Mouse (Mus musculus) kidney, adult 2 months (tissue): ENCODE data around the gene Galnt14. TPM values are rescaled to one million over a fixed set of nuclear protein-coding genes. Genes with fewer than 3 reads are reported as not detected.

ENCODE experiments used
- DNase-seq: peaks from one replicate; pipeline ENCODE4 v3.0.0; 2021
- H3K27ac ChIP-seq: fragments of 200-500 bp; 2 replicates; pipeline ENCODE4 v1.5.1; 2012; ENCODE audit warnings: low read depth, low read length, control low read depth, inconsistent platforms; ENCODE audit not compliant: insufficient read depth
- H3K27me3 ChIP-seq: fragments of 200-500 bp; replicated peaks from 2 replicates; pipeline ENCODE4 v1.6.1; 2012; ENCODE audit warnings: mild to moderate bottlenecking, moderate library complexity, low read length, inconsistent platforms; ENCODE audit not compliant: control insufficient read depth, insufficient read depth
- H3K36me3 ChIP-seq: fragments of 200-500 bp; 2 replicates; pipeline ENCODE4 v1.6.1; 2012; ENCODE audit warnings: mild to moderate bottlenecking, moderate library complexity, low read length, inconsistent platforms; ENCODE audit not compliant: control insufficient read depth, insufficient read depth
- H3K4me1 ChIP-seq: fragments of 200-500 bp; 2 replicates; pipeline ENCODE4 v1.6.1; 2011; ENCODE audit warnings: low read length; ENCODE audit not compliant: control insufficient read depth, insufficient read depth
- H3K4me3 ChIP-seq: fragments of 200-500 bp; 2 replicates; pipeline ENCODE4 v1.5.1; 2011; ENCODE audit warnings: mild to moderate bottlenecking, low read depth, low read length, control low read depth; ENCODE audit not compliant: insufficient read depth
- CTCF ChIP-seq: fragments of 200-500 bp; conservative IDR thresholded peaks from 2 replicates; pipeline ENCODE4 v1.5.1; 2011; ENCODE audit warnings: low read depth, mild to moderate bottlenecking, control low read depth, low read length, moderate library complexity, mixed read lengths; ENCODE audit not compliant: insufficient read depth, insufficient read length
- POLR2A ChIP-seq: fragments of 200-500 bp; IDR thresholded peaks from one replicate; pipeline ENCODE4 v1.6.1; 2011; ENCODE audit warnings: low read depth, low read length, control low read depth
- WGBS: fragments of 180-500 bp; shearing (Covaris S2); methylation state at CpG from one replicate; pipeline ENCODE4 v1.1.7; 2018; 5-methylcytosine and 5-hydroxymethylcytosine counted together
- polyA plus RNA-seq: library from polyadenylated mRNA; depleted of rRNA; stranded (reverse); fragments of >200 nt; gene quantifications from 2 replicates; pipeline ENCODE4 v1.2.3, GENCODE M21; 2012

Galnt14 gene
- polyA plus RNA-seq, 1 experiment, result 43.7 TPM

DNA sequence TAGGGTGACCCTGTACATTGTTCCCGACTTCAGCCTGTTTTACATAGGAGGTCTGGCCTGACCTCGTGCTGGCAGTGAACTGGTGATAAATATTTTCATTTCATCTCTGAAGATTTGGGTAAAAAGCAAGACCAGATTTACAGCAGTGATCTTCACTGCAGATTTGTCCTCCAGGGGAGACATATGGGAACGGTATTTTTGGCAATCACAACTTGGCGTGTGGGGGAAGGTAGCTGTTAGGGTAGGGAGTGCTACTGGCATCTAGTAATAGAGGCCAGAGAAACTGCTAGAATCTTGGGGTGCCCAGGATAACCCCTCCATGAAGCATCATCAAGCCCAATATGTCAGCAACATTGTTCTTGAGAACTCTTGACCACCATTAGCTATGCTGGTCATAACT is 138.3 kb downstream of the Galnt14 start:
- TF ChIP-seq POLR2A, result no peak
- no peak for TF ChIP-seq CTCF
- 64% methylated on average over 4 of the region's 4 CpGs for WGBS
- no peak for DNase-seq
- H3K27me3 ChIP-seq, result no peaks in the 10 kb centered on the region
- no peak overlapping the region for H3K27ac ChIP-seq
- H3K36me3 ChIP-seq, result no peaks in the 10 kb centered on the region
- peaks cover 4% of the 10 kb centered on the region; the same call in 1 of the 2 replicates for H3K4me1 ChIP-seq
- no peak overlapping the region for H3K4me3 ChIP-seq

DNA sequence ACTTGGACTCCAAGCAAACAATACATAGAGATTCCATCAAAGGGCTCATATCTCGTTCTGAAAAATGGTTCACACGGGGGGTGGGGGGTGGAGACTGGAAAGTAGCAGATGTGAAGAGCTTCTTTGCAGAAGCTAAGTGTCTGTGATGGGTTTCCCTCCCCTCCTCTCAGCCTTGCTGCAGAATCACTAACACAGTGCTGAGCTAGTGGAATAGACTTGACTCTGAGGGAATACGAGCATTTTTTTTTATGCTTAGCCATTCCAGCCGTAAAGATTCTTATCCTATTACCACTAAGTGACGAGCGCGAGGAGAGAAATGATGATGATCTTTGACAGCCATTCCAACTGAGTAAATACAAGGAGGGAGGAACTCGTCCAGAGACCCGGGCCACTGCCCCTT is 142.0 kb downstream of the Galnt14 start:
- no peaks in the 10 kb centered on the region for H3K27me3 ChIP-seq
- H3K36me3 ChIP-seq, result no peaks in the 10 kb centered on the region
- no peak overlapping the region for H3K4me3 ChIP-seq
- 52% methylated on average over 9 of the region's 9 CpGs for WGBS
- H3K4me1 ChIP-seq, result peaks cover 4% of the 10 kb centered on the region; the same call in 1 of the 2 replicates
- no peak for DNase-seq
- no peak overlapping the region for H3K27ac ChIP-seq
- TF ChIP-seq CTCF (no peak), POLR2A (no peak)

DNA sequence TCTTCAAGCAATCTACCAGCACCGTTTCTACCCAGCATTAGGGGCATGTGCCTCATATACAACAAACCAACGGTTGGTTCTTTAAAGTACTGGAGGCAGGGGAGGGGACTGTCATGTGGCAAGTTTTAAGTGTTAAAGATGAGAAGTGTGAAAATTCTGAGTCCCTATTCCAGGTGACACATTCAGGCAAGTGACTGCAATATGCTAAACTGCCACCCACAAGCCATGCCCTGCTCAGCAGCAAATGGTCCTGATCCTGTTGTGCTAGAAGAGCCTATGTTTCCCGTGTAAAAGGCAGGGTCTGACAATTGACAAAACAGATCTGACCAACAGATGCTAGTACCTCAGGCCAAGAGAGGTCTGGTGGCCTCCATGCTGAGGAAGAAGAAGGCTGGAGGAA is 149.1 kb downstream of the Galnt14 start:
- 46% methylated on average over 3 of the region's 3 CpGs for whole genome bisulfite sequencing
- TF ChIP-seq POLR2A (no peak), CTCF (no peak)
- Histone ChIP-seq H3K4me1 (peaks cover 3% of the 10 kb centered on the region; the same call in 1 of the 2 replicates), H3K27ac (no peak overlapping the region), H3K27me3 (no peaks in the 10 kb centered on the region), H3K36me3 (no peaks in the 10 kb centered on the region), H3K4me3 (no peak overlapping the region)
- no peak for DNase-seq

DNA sequence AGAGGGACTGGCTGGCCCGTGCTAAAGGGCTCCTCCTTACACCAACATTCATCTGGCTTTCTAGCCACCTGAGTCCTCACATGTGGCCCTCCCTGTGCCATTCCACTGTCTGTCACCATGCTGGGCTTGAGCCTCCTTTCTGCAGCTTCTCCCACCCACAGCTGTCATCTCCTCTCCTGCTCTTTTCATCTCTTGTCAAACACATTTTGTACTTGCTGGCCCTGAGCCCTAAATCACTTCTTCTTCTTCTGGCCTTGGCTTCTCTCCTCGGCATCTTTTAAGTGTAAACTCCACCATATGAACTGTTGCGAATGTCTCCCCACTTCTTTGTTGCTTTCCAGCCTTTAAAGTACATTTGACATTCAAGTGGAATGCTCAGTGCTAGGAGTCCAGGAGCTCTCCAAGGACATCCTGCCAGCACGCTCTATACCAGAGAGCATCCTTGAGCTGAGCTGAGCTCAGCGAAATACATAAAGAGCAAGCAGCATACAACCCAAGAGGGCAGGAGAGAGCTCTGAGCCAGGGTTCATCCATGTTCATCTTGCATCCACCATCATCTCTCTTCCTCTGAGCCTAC is 150.0 kb downstream of the Galnt14 start:
- no peak overlapping the region for H3K27ac ChIP-seq
- H3K27me3 ChIP-seq, result no peaks in the 10 kb centered on the region
- no peaks in the 10 kb centered on the region for H3K36me3 ChIP-seq
- 74% methylated on average over 5 of the region's 5 CpGs for WGBS
- DNase-seq, result no peak
- TF ChIP-seq POLR2A (no peak), CTCF (no peak)
- peaks cover 9% of the 10 kb centered on the region; the same call in 1 of the 2 replicates for H3K4me1 ChIP-seq
- no peak overlapping the region for H3K4me3 ChIP-seq

DNA sequence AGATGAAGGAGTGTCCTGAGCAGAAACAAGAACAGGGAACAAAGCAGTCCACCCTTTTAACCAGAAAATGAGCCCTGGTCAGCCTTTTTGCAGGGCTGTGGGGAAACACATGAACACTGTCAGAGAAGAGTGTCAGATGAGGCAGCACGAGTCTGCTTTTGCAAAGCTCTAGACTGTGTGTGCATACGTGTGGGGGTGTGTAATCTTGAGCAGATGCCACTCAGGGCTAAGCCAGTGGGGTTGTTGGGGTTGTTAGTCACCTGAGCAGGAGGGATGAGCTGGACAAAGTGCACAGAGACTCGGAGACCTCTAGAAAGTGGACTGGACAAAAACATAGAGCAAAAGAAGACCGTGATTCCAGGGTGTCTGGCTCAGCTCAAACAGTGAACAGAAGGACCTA is 150.8 kb downstream of the Galnt14 start:
- DNase-seq, result peak; percentile 27
- Histone ChIP-seq H3K27ac (no peak overlapping the region), H3K36me3 (no peaks in the 10 kb centered on the region), H3K4me3 (no peak overlapping the region), H3K4me1 (peaks cover 11% of the 10 kb centered on the region), H3K27me3 (no peaks in the 10 kb centered on the region)
- 52% methylated on average over 4 of the region's 4 CpGs for WGBS
- TF ChIP-seq POLR2A (no peak), CTCF (no peak)

DNA sequence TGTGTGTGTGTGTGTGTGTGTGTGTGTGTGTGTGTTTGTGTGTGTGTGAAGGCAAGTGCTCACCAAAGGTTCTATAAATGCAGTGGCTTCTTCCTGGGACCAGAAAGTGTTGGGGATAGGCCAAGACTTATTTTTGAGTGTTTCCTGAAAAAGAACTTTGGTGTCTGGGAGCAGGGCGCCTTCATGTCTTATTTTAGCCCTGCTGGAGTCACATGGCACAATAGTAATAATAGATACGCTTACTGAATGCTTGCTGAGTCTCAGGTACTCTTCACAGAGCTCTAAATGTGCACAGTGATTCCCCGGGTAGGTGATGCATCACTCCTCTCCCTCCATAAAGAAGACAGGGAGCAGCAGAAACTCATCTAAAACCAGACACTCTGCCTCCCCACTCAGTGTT is 153.2 kb downstream of the Galnt14 start:
- TF ChIP-seq CTCF (no peak), POLR2A (no peak)
- Histone ChIP-seq H3K27me3 (no peaks in the 10 kb centered on the region), H3K36me3 (no peaks in the 10 kb centered on the region), H3K4me1 (peaks cover 17% of the 10 kb centered on the region), H3K4me3 (no peak overlapping the region), H3K27ac (peak overlapping the region; percentile 46; the same call in 1 of the 2 replicates)
- 76% methylated on average over 3 of the region's 3 CpGs for WGBS
- no peak for DNase-seq

DNA sequence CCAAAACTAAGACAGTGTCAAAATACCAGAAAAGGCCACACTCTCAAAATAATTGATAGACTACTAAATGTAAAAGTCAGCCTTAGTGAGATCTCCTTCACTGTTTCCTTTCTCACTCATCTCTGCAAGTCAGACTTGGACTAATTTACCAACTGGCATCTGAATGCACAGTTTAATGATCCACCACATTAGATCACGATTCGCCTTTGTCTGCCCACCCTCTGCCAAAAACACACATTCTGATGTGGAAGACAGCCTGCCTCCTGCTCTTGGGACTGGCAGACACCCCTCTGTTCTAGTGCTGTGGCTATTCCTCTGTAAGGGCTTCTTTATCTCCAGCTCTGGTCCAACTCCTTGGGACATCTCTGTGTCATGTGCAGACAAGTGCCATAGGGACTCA is 153.8 kb downstream of the Galnt14 start:
- WGBS, result 40% methylated on average over 2 of the region's 2 CpGs
- H3K4me1 ChIP-seq, result peaks cover 17% of the 10 kb centered on the region
- no peak overlapping the region for H3K4me3 ChIP-seq
- no peaks in the 10 kb centered on the region for H3K36me3 ChIP-seq
- no peaks in the 10 kb centered on the region for H3K27me3 ChIP-seq
- peak; percentile 69 for DNase-seq
- peak overlapping the region; percentile 46; the same call in 1 of the 2 replicates for H3K27ac ChIP-seq
- TF ChIP-seq POLR2A (no peak), CTCF (no peak)

DNA sequence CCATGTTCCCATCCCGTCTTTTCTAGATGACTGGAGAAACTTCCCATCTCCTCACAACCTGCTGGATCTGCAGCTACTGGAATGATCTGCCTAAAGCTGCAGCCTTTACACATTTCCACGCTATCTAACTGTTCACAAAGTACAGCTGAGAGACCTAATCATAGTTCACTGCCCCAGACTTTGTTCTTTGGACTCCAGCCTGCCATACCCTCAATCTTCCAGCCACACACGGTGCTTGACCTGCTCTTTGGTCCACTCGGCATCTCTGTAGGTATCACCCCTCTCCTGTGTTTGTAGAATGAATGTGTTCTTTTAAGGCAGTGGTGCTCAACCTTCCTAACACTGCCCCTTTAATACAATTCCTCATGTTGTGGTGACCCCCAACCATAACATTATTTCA is 155.6 kb downstream of the Galnt14 start:
- 55% methylated on average over 4 of the region's 4 CpGs for WGBS
- H3K4me1 ChIP-seq, result peaks cover 17% of the 10 kb centered on the region
- H3K36me3 ChIP-seq, result no peaks in the 10 kb centered on the region
- no peak overlapping the region for H3K4me3 ChIP-seq
- H3K27ac ChIP-seq, result peak overlapping the region; percentile 46; the same call in 1 of the 2 replicates
- no peaks in the 10 kb centered on the region for H3K27me3 ChIP-seq
- DNase-seq, result peak; percentile 83
- TF ChIP-seq CTCF (no peak), POLR2A (no peak)
